Mouse (Mus musculus): ENCODE data around the gene 6430550D23Rik.
"Not testable (repeated sequence)": the region's sequence is repeated elsewhere in the genome, so short reads cannot be mapped to it uniquely, and the experiment has no call there.

6430550D23Rik gene

DNA sequence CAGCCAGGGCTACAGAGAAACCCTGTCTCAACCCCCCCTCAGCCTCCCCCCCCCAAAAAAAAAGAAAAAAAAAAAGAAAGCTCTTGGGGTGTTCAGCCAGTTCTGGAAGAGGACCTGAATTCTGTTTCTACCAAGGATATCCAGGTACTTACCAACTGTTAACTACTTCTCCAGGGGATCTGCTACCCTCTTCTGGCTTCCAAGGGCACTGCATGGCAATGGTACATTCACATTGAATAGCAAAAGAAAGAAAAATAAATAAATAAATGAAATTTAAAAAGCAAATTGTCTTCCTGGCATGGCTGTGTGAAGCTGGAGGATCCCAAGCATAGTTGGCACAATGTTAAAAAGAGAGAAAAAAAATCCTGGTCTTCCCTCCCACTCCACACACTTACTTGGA lies 55.8 kb downstream of the 6430550D23Rik start:
- DNase-seq (ENCODE audit: low spot score), result peak; percentile 29

DNA sequence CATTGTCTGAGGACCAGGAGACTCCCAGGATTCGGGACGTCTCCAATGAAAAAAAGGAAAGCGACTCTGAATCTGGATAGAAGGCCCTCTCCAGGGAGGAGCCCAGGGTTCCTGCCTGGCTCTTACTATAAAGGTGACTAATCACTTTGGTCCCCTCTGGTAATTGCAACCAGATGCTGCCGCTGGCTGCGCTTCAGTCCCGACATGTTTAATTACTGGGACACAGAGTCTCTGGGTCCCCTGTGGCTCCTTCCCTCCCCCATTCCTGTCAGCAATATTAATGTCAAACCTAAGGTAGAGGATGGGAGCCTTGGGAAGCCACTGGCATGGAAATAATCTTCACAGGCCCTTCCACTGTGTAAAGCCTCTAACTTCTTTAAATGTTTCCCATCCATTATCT lies 58.4 kb downstream of the 6430550D23Rik start:
- no peak for DNase-seq (ENCODE audit: low spot score)

DNA sequence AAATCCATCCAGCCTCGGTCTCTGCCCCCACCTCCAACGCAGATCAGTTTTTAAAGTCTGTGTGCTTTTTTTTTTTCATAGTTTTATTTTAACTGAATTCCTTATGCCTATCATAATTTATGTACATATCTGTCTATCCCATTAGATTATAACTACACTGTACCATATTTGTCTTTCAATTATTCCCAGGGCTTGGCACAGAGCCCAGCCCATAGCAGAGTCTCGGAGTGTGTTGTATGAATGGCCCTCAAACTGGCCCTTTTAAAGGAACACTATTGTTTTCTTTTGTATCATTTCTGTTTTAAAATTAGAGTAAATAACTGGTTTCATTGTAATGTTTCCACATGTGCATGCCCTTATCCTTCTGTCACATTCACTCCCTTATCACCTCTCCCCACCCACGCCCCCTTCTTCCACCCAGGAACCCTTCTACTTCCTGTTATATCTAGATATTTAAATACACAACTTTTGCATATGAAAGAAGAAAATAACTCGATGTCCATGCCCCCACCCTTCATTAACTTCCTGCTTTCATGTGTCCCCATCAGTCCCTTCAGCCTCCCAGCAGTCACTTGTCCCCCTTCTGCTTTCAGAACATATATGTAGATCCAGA lies 60.3 kb downstream of the 6430550D23Rik start:
- DNase-seq (ENCODE audit: low spot score), result no peak

DNA sequence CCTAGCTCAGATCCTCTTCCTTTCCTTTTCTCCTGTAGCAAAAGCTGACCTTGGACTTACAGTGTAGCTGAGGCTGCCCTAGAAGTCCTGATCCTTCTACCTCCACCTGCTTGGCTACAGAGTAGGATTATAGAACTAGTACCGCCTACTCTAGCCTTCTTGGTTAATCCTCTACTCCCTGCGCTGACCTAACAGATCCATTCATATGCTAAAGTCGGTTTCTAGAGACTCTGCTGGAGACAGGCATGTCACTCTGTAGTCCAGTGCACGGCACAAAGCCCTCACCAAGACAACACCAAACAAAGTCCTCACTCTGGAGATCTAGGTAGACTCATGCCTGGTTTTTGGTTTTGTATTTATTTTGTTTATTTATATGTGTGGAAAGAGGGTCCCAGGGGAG lies 61.3 kb downstream of the 6430550D23Rik start:
- no peak for DNase-seq (ENCODE audit: low spot score)

DNA sequence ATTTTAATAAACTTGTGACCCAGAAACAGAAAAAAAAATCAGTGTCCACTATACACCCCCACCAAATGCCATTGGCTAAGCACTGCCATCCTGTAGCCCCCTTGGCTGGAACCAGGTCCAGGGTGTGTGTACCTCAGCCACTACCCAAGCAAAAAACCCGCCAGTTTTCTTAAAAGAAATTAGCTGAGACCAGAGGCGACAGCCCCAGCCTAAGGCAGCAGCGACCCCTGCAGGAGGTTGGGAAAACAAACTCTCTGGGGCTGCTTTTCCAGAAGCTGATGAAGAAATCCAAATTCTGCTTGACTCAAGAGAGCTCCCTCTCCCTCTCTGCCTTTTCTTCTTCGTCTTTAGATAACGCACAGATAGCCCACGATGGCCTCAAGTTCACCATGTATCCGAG lies 61.7 kb downstream of the 6430550D23Rik start:
- DNase-seq (ENCODE audit: low spot score), result peak; percentile 79

DNA sequence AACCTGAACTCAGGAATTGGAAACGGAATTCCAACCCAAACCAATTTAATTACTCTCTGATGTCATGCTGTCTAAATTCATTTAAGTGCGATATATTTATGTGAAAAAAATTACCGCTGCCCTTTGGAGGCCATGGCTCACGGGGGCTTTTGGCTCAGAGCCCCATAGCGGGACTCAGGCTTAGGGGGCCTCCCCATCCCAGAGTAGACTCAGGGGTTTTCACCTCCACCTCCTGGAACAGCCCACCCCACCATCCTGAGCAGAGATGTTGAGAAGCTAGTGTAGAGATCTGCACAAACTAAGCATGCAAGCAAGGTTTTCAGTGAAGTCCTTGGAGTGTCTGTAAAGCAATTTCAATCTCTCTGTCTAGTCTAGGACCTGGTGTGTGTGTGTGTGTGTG lies 62.2 kb downstream of the 6430550D23Rik start:
- no peak for DNase-seq (ENCODE audit: low spot score)

DNA sequence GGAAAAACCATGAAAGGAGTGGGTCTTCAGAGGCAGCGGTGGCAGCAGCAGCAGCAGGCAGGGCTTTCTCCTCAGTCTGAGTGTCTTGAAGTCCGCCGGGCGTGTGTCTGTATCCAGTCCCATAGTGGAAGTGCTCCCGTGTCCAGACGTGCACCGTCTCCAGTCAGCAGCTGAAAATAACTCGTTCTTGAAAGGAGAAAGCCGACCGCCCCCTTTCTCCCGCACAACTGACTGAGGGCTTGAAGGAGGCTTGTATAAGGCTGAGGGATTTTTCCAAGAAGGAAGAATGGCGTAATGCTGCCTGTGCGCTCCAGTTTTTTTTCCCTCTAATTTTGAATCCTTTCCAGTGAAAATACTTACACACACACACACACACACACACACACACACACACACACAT lies 62.7 kb downstream of the 6430550D23Rik start, which contains the start of gene Gdf5:
Gene Gdf5, minus strand, starts transcription at position 244 of the 400 bp plus-strand sequence.
- DNase-seq (ENCODE audit: low spot score), result no peak

DNA sequence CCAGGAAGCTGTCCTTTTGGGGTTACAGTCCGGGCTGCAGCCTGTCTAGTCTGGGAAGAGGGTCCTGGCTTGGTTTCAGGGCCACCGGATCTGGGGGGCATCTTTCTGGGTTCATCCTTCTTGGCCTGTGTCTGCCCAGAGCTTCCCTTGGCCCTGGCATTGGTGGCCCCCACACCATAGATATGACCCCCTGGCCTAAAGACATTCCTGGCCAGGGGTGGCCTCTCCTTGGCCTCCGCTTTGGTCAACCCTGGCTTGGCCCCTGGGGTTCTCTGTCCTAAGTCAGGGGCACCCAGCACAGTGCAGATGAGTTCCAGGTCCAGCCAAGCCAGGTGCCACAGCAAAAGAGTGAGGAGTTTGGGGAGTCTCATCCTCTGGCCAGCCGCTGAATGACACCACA lies 63.1 kb downstream of the 6430550D23Rik start:
- no peak for DNase-seq (ENCODE audit: low spot score)

DNA sequence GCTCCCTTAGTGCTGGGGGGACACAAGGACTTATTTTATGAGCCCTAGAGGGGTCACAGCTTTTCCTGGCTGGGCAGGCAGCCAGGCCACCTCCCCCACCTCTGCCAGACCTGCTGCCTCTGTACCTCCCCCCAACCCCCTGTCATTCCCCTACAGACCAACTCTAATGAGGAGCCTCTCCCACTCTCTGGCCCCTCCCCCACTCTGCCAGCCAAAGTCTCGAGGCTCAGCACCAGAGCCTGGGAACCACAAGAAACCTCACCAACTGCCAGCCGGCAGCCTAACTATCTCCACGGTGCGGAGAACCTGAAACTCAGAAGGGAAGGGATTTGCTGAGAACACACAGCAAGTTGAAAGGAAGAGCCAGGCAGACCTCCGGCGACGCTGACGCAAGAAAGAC lies 64.3 kb downstream of the 6430550D23Rik start:
- no peak for DNase-seq (ENCODE audit: low spot score)

DNA sequence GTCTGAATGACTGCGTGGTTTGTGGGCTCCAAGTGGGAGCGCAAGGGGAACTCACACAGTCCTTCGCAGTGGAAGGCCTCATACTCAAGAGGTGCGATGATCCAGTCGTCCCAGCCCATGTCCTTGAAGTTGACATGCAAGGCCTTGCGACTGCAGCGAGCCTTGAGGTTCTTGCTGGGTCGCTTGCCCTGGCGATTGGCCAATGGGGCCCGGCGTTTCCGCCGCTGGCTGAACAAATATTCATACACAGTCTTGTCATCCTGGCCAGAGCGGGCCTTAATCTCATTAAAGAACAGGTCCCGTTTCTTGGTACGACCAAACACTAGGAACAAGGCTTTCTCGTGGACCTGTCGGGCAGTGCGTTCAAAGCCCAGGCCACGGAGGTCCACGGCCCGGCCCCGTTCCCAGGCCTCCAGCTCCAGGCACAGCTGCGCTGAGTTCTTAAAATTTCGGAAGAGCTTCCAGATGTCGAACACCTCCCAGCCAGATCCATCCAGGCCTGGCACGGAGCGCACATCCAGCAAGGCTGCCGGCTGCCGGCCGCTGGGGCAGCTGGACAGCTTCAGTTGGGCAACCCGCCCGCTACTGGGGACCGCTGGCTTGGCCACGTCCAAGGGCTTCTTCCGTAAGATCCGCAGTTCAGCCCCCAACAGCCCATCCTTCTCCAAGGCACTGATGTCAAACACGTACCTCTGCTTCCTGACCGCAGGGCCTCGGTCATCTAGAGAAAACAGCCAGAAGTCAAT lies 65.9 kb downstream of the 6430550D23Rik start:
- no peak for DNase-seq (ENCODE audit: low spot score)

DNA sequence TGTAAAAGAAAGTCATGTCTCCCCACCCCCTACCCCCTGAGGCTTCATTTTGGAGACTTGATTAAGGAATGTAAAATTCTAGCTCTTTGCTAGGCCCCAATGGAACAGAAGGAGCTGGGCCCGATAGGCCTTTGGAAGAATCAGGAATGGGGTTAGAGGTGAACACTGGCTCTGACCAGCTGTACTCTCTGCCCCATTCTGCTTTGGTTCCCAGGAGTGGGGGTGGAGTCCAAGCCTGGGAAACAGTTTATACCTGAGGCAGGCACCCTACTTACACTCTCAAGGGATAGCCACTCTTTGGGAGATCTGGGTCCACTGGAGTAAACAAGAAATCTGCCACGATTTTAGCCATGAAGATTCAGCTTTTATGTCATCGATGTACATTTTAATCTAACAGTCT lies 67.1 kb downstream of the 6430550D23Rik start, which contains the start of gene Gm15557:
Gene Gm15557, plus strand, starts transcription at position 48 of the 400 bp plus-strand sequence.
- no peak for DNase-seq (ENCODE audit: low spot score)

DNA sequence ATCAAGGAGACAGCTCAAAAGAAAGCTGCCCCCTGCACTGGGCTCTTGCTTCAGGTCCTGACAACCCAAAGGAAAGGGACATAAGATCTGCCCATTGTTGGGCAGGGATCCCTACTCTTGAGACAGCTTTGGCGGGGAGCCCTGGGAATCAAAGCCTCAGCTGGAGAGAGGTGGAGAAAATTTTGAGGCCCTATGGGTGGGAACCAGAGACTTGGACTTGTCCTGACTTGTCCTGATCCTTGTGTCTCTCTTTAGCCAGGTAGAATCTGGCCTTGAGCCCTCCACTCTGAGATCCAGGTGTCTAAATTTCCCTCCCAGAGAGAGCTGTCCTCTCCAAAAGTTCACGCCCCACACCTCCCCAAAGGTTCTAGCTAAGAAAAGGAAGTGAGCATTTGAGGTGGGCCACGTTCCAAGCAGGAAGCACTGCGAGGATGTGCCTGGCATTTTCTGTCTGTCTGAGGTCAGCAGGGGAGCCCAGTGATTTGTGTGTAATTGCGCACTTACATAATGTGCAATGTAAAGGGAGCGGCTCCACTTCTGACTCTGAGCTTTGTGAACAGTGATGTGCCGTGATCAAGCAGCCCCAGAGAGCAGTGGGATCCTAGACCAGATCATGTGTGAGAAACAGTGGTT lies 67.8 kb downstream of the 6430550D23Rik start:
- DNase-seq (ENCODE audit: low spot score), result no peak

DNA sequence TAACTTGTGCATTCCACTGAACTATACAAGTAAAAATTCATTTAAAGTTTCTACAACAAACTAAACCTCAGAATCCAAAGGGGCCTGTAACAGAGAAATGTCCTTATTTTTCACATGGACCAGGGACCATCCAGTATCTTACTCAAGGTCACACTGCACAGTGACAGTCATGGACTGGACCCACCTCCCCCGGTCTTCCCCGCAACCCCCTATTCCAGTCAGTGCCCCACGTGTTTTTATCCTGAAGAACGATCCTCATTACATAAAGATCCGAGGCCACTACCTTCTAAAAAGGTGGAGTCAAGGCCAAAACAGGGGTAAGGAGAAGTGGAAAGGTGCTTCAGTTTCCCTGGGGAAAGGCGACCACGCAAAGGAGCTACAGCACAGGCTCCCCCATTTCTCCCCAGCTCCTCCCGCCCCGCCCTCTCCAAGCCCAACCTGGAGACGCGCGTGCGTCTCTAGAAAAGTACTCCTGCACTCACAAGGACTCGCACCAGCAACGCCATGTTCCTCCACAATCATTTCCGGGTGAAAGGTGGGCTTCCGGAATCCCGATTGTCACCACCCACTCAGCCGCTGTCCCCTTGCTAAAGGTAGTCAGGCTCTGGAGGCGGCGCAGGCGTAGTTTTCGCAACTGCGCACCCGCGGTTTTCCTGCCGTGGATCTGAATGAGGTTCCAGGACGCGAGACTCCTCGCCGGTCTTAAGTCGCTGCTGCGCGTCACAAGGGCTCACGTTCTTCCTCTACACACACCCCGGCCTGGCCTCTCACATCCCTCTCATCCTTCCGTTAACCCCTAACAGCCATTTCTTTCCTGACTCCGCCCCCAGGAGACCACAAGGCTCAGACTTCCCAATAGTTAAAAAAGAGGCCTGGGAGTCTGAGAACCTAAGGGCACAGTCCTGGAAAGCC lies 78.0 kb downstream of the 6430550D23Rik start, which contains the start of gene Uqcc1:
Gene Uqcc1, minus strand, starts transcription at position 780 of the 912 bp plus-strand sequence.
- peak; percentile 87 for DNase-seq (ENCODE audit: low spot score)

DNA sequence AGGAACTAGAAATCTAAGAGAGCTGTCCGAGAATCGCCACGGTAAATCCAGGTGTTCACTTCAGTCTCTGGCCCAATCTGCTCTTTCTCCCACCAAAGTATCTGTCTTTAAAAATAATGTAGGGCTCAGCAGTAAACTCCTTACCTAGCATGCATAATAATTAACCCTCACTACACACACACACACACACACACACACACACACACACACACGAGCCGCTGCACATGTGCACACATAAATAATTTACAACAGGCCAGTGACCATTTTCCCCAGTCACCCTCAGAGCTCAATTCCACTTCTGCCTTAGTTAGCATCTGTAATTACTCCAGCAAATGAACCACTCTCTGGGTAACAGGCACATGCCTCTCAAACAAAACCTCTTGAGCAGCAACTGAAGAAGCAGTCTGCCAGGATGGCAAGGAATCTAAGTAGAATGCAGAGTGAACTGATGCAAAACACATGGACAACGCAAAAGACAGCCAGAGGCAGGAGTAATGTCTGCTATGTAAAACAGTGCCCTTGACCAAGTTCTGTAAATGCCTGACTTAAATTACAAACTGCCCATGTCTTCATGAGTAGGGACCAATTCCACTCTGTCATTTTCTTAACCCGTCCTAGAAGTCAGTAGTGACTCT lies 78.9 kb downstream of the 6430550D23Rik start:
- DNase-seq (ENCODE audit: low spot score), result no peak

DNA sequence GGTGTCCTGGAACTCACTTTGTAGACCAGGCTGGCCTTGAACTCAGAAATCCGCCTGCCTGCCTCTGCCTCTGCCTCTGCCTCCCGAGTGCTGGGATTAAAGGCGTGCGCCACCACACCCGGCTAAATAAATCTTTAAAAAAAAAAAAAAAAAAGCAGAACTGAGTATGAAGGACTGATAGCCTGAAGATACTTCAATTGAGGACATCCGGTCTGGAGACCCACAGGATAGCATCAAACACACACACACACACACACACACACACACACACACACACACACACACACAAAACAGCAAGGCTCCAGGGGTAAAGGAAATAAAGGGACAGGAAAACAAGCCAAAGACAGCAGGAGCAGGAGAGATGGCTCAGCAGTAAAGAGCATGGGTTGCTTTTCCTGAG lies 82.6 kb downstream of the 6430550D23Rik start:
- DNase-seq (ENCODE audit: low spot score), result not testable (repeated sequence)

All from urinary bladder, postnatal 25 days (tissue).